Mouse (Mus musculus) liver, embryonic 16.5 days (tissue): ENCODE results near the gene Nicn1. TPM values are rescaled to one million over a fixed set of nuclear protein-coding genes. Genes with fewer than 3 reads are reported as not detected.
"Not testable (repeated sequence)": the region's sequence is repeated elsewhere in the genome, so short reads cannot be mapped to it uniquely, and the experiment has no call there.

ENCODE experiments used
- ATAC-seq: fragments of 200-750 bp; cut with Nextera tagmentation; 2 replicates; pipeline ENCODE4 v1.8.0; 2017; ENCODE audit warnings: low read depth, mild to moderate bottlenecking, moderate number of reproducible peaks, moderate library complexity
- H3K27ac ChIP-seq: fragments of 300-500 bp; sonication (generic); 2 replicates; pipeline ENCODE4 v1.5.1; 2014; ENCODE audit warnings: mild to moderate bottlenecking, low read length
- H3K27me3 ChIP-seq: fragments of 300-500 bp; sonication (generic); 2 replicates; pipeline ENCODE4 v1.6.1; 2014; ENCODE audit warnings: low read depth, low read length, mixed read lengths; ENCODE audit not compliant: control insufficient read depth, insufficient read depth
- H3K36me3 ChIP-seq: fragments of 300-500 bp; sonication (generic); 2 replicates; pipeline ENCODE4 v1.6.1; 2014; ENCODE audit warnings: mild to moderate bottlenecking; ENCODE audit not compliant: control insufficient read depth, insufficient read depth
- H3K4me1 ChIP-seq: fragments of 300-500 bp; sonication (generic); 2 replicates; pipeline ENCODE4 v1.6.1; 2014; ENCODE audit warnings: low read depth, low read length, mixed read lengths; ENCODE audit not compliant: control insufficient read depth
- H3K4me2 ChIP-seq: fragments of 300-500 bp; sonication (generic); 2 replicates; pipeline ENCODE4 v1.6.1; 2014; ENCODE audit warnings: low read depth, low read length, mixed read lengths
- H3K4me3 ChIP-seq: fragments of 300-500 bp; sonication (generic); 2 replicates; pipeline ENCODE4 v1.5.1; 2014; ENCODE audit warnings: low read depth, mild to moderate bottlenecking, low read length
- H3K9ac ChIP-seq: fragments of 300-500 bp; sonication (generic); 2 replicates; pipeline ENCODE4 v1.6.1; 2014; ENCODE audit warnings: low read depth, low read length
- H3K9me3 ChIP-seq: fragments of 300-500 bp; sonication (generic); replicated peaks from 2 replicates; pipeline ENCODE4 v1.6.1; 2016; ENCODE audit warnings: low read length; ENCODE audit not compliant: control insufficient read depth
- WGBS: fragments of 180-500 bp; shearing (Covaris S2); extraction: QIAGEN DNeasy Blood & Tissue Kit; methylation state at CpG from one replicate; pipeline ENCODE4 v1.1.7; 2014; ENCODE audit not compliant: insufficient replicate concordance; 5-methylcytosine and 5-hydroxymethylcytosine counted together
- polyA plus RNA-seq: library from polyadenylated mRNA; unstranded; fragments of >200 nt; fragmentation: Nextera tagmentation; extraction: Ambion mirVana; gene quantifications from 2 replicates; pipeline ENCODE4 v1.2.1, GENCODE M21; 2015

The Nicn1 gene
- polyA plus RNA-seq, 1 experiment from 2014 or later, result 7.6 TPM

DNA sequence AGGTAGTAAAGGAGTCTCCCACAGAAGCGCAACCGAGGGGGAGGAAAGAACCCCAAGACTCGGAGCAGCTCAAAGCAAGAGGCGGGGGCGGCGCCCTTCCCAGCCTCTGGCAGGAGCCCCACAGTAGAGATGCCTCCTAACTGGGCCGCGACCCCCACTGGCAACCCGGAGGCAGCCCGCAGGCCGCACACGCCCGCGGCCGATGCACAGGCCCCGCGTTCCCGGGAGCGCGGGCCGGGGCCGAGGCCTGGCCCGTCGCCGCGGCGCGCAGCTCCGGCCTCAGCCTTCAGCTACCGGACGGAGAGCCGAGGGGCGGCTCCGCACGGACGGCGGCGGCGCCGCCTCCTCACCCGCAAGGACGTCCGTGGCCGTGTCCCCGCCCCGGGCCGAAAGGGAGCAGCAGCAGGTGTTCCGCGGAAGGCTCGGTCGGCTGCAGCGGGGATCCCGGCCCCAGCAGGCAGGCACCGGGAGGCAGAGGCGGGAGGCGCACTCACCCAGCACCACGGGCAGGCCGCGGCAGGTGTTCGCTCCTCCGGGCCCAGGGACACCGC is 27.0 kb upstream of the Nicn1 start:
- peaks cover 21% of the 10 kb centered on the region for H3K4me1 ChIP-seq
- peak overlapping the region; percentile 84 for H3K9ac ChIP-seq
- H3K27ac ChIP-seq, result peak overlapping the region; percentile 86
- H3K36me3 ChIP-seq, result no peaks in the 10 kb centered on the region
- H3K27me3 ChIP-seq, result no peaks in the 10 kb centered on the region
- under 1% methylated on average over 59 of the region's 62 CpGs for WGBS
- peak overlapping the region; percentile 77 for H3K4me3 ChIP-seq
- no peaks in the 10 kb centered on the region for H3K9me3 ChIP-seq
- peak; percentile 64 for ATAC-seq
- H3K4me2 ChIP-seq, result peak overlapping the region; percentile 98

DNA sequence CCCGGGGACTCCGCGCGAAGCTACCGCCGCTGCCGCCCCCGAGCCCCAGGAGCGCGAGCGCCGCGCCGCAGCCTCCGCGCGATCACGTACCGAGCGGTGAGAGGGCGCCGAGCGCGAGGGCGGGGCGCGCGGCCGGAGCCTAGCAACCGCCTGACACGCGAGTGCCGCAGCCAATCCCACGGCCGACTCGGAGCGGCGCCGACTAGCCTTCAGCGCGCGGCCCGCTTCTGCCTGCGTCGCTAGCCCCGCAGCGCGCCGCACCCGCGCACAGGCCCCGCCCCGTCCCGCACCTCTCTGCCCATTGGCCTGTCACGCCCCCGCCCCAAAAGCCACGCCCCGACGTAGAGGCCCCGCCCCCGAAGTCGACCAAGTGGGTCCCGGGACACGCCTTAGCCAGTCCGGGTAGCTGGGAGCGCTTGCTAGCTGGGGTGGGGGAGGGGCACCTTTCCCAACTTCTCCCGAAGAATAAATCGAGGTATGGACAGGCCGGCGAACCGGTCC is 26.5 kb upstream of the Nicn1 start, which contains the start of gene Dag1:
Dag1 (minus strand) TSS at position 269 of the 501 bp plus-strand sequence.
- Histone ChIP-seq H3K9me3 (no peaks in the 10 kb centered on the region), H3K27me3 (no peaks in the 10 kb centered on the region), H3K36me3 (no peaks in the 10 kb centered on the region), H3K27ac (peak within 1 kb of the TSS; percentile 86), H3K9ac (peak within 1 kb of the TSS; percentile 84), H3K4me2 (peak within 1 kb of the TSS; percentile 98), H3K4me3 (peak within 1 kb of the TSS; percentile 77), H3K4me1 (peaks cover 21% of the 10 kb centered on the region)
- under 1% methylated on average over 70 of the region's 71 CpGs for WGBS
- peak; percentile 97 for ATAC-seq

DNA sequence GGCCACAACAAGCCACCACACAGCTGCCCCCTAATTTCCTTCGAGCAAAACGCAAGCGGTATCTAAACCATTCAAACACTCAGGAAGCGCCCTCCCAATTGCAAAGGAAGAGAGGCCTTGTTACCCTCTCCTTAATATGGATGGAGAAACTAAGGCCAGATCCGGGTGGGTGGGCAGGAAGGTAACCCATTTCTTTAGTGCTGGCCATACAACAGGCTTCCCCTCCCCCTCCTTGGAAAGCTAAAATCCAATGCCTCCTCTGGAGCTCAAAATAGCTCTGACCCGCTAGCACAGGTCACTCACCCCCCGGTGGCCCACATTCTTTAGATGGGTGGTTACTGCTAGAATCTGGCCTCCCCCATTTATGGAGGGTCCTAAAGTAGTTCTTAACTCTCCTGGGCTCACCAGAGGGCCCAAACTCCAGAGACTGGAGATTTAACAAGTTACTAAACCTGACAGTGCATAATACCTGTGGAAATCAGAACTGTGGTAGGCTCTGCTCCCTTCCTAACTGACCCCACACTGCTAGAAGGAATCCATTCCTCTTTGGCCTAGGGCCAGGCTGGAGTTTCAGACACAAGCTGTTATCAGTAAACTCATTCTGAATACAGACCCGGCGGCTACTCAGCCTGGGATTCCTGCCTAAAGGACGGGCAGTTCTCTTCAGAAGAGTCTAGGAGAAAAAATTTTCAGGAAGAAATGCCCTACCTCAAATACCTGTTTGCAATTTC is 25.9 kb upstream of the Nicn1 start:
- Histone ChIP-seq H3K4me3 (peak overlapping the region; percentile 77), H3K9me3 (no peaks in the 10 kb centered on the region), H3K27me3 (no peaks in the 10 kb centered on the region), H3K27ac (peak overlapping the region; percentile 66), H3K36me3 (no peaks in the 10 kb centered on the region), H3K9ac (peak overlapping the region; percentile 55; the same call in 1 of the 2 replicates), H3K4me1 (peaks cover 21% of the 10 kb centered on the region), H3K4me2 (peak overlapping the region; percentile 98)
- 15% methylated on average over 10 of the region's 10 CpGs for WGBS
- no peak for ATAC-seq

DNA sequence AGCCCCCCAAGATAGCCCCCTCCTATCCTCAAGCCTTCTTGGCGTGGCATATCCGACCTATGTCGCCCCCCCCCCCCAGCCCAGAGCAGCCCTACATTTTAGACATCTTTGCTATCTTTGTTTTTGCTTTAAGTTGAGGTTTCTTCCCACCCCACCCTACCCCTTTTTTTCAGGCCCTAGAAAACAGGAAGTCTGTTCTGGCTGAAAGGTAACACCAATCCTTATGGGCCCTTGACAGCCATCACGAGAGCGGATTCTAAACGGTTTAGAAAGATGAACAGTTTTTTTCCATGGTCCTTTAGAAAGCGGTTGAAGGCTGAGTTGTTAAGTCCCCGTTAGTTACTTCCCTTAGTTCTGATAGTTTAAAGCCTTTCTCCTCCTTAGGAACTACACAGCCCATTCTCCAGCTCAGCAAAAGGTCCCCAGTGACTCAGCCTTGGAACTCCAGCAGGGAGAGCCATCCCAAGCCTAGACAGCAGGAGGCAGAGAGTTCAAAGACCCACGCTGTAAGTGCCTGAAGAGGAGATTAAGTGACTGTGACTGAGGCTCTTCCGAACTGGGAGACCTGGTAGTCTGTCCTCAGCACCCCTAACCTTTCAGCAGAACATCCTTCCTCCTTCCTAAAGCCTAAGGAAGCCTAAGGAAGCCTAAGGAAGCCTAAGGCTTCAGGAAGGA is 23.8 kb upstream of the Nicn1 start:
- no peaks in the 10 kb centered on the region for H3K36me3 ChIP-seq
- H3K9me3 ChIP-seq, result no peaks in the 10 kb centered on the region
- H3K4me2 ChIP-seq, result no peak overlapping the region
- ATAC-seq, result no peak
- no peak overlapping the region for H3K4me3 ChIP-seq
- WGBS, result 35% methylated on average over 10 of the region's 10 CpGs
- H3K27ac ChIP-seq, result no peak overlapping the region
- H3K4me1 ChIP-seq, result peaks cover 21% of the 10 kb centered on the region
- H3K9ac ChIP-seq, result no peak overlapping the region
- H3K27me3 ChIP-seq, result no peaks in the 10 kb centered on the region

DNA sequence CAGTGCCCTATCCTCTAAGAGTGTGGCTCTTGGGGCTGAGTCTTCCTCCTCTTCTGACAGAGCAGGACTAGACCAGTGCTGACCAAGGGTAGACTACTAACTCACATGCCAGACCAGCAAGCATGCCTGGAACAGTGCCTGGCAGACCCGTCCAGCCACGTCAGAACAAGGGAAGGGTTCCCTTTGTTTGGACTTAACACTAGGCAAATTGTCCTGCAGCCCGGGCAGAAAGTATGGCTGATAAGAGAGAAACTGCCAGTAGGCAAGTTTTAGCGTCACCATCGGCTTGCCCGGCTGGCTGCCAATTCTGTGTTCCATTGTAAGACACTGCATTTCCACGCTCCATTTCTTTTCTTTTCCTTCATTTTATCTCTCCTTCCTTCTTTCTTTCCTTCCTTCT is 22.5 kb upstream of the Nicn1 start:
- H3K27me3 ChIP-seq, result no peaks in the 10 kb centered on the region
- no peaks in the 10 kb centered on the region for H3K9me3 ChIP-seq
- H3K27ac ChIP-seq, result no peak overlapping the region
- no peak overlapping the region for H3K4me3 ChIP-seq
- no peak overlapping the region for H3K9ac ChIP-seq
- ATAC-seq, result no peak
- WGBS, result 59% methylated on average over 7 of the region's 7 CpGs
- no peak overlapping the region for H3K4me2 ChIP-seq
- no peaks in the 10 kb centered on the region for H3K36me3 ChIP-seq
- H3K4me1 ChIP-seq, result peaks cover 11% of the 10 kb centered on the region

GRCm38 (mm10) chr9:108268701-108269100 is 21.5 kb upstream of the Nicn1 start:
- ATAC-seq, result not testable (repeated sequence)

GRCm38 (mm10) chr9:108271941-108272340 is 18.3 kb upstream of the Nicn1 start:
- Histone ChIP-seq H3K27ac (no peak overlapping the region), H3K4me3 (no peak overlapping the region), H3K36me3 (no peaks in the 10 kb centered on the region), H3K4me1 (peaks cover 6% of the 10 kb centered on the region), H3K9me3 (no peaks in the 10 kb centered on the region), H3K27me3 (no peaks in the 10 kb centered on the region), H3K9ac (no peak overlapping the region), H3K4me2 (no peak overlapping the region)
- WGBS, result 42% methylated on average over 2 of the region's 2 CpGs
- ATAC-seq, result no peak

More at GRCm38 (mm10) chr9:108268701-108269100, 21.5 kb upstream of the Nicn1 start:
- not testable (repeated sequence) for H3K9me3 ChIP-seq, H3K4me3 ChIP-seq, H3K9ac ChIP-seq, H3K4me1 ChIP-seq, H3K36me3 ChIP-seq, H3K27me3 ChIP-seq, H3K4me2 ChIP-seq, H3K27ac ChIP-seq
- 68% methylated on average over 6 of the region's 7 CpGs for WGBS

GRCm38 (mm10) chr9:108272691-108273090 is 17.5 kb upstream of the Nicn1 start:
- H3K4me2 ChIP-seq, result no peak overlapping the region
- WGBS, result 48% methylated on average over 5 of the region's 5 CpGs
- peaks cover 6% of the 10 kb centered on the region for H3K4me1 ChIP-seq
- no peaks in the 10 kb centered on the region for H3K36me3 ChIP-seq
- ATAC-seq, result no peak
- no peak overlapping the region for H3K27ac ChIP-seq
- H3K9me3 ChIP-seq, result no peaks in the 10 kb centered on the region
- H3K27me3 ChIP-seq, result no peaks in the 10 kb centered on the region
- H3K4me3 ChIP-seq, result no peak overlapping the region
- no peak overlapping the region for H3K9ac ChIP-seq

GRCm38 (mm10) chr9:108273485-108273884 is 16.7 kb upstream of the Nicn1 start:
- Histone ChIP-seq H3K27ac (no peak overlapping the region), H3K9me3 (no peaks in the 10 kb centered on the region), H3K27me3 (no peaks in the 10 kb centered on the region), H3K4me3 (no peak overlapping the region), H3K4me2 (no peak overlapping the region), H3K9ac (no peak overlapping the region), H3K4me1 (peaks cover 6% of the 10 kb centered on the region), H3K36me3 (no peaks in the 10 kb centered on the region)
- ATAC-seq, result no peak
- WGBS, result 63% methylated on average over 4 of the region's 4 CpGs
